Mouse (Mus musculus): ENCODE measurements around the gene Slc5a11.
A peak's percentile ranks its signal among the peaks of the same experiment; 100 is the strongest.

The Slc5a11 gene

GRCm38 (mm10) chr7:123285896-123286295 is 71.3 kb downstream of the Slc5a11 start:
- no peak for DNase-seq

GRCm38 (mm10) chr7:123287903-123288302 is 73.3 kb downstream of the Slc5a11 start:
- no peak for DNase-seq

DNA sequence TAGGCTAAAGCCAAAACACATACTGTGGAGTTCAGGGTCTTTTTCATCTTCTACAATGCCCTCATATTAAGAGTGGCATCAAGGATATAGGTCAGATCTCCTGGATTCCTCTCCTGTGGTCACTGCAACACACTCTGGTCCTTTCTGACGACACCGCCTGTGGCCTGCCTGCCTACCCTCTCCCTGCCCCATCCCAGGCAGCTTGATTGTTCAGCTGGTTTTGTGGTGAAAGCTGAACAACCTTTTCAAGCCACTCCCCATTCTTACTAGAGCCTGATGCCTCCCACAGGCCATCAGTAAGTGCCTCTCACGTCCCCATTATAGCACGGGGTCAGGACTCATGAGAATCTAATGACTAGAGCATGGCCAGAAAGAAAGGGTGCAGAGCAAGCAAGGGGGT is 74.6 kb downstream of the Slc5a11 start:
- no peak for DNase-seq

GRCm38 (mm10) chr7:123291942-123292341 is 77.4 kb downstream of the Slc5a11 start:
- no peak for DNase-seq

DNA sequence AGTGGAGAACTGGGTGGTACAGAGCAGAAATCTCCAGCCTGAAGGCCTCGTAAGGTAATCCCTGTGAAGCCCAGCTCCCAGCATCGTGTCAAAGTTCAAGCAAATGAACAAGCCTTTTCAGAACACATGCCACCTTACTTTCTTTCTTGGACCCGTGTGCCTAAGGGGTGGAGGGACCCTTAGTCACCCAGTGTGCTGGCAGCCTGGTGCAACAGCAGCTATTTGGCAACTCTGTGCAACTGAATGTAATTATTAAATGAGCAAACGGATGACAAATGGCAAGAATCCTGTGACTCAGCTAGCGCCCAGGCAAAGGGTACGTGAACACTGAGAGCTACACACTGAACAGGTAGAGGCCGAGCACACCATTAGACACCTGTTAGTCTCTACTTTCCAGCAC is 79.3 kb downstream of the Slc5a11 start:
- no peak for DNase-seq

- DNase-seq: no peak
Measured at GRCm38 (mm10) chr7:123295423-123295822, 80.8 kb downstream of the Slc5a11 start.

GRCm38 (mm10) chr7:123296097-123296496 is 81.5 kb downstream of the Slc5a11 start:
- no peak for DNase-seq

- peak in 1 of 2 experiments; percentile 45 for DNase-seq
Measured at GRCm38 (mm10) chr7:123298225-123298624, 83.6 kb downstream of the Slc5a11 start.

- DNase-seq: no peak
Measured at GRCm38 (mm10) chr7:123300258-123300657, 85.7 kb downstream of the Slc5a11 start.

DNA sequence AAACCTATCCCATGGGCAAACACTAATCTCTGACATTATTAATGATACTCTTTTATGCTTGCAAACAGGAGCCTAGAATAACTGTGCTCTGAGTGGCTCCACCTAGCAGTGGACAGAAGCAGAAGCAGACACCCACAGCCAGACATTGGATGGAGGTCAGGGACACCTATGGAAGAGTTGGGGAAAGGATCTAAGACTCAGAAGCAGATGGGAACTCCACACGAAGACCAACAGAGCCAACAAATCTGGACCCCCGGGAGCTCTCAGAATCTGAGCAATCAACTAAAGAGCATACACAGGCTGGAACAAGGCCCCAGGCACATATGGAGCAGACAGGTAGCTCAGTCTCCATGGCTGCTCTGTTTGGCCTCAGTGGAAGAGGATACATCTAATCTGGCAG is 90.8 kb downstream of the Slc5a11 start:
- no peak for DNase-seq

DNA sequence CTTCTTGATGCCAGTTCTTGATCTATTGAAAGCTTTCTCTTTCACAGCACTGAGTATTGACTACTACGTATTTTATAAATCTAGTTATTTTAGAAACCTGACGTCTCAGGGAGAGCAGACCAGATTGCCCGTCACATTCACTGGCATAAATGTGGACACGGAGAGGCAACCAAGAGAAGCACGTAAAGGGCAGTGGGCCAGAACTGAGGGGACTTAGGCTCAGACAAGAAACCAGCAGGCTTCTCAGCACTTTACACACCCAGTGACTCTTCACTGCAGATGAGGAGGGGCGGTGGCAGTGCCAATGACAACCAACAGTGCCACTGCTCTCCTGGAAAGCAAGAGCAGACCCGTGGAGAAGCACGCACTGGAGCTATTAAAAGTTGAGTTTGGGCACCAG is 92.7 kb downstream of the Slc5a11 start:
- DNase-seq: no peak

GRCm38 (mm10) chr7:123307887-123308558 is 93.4 kb downstream of the Slc5a11 start:
- no peak for DNase-seq

GRCm38 (mm10) chr7:123311836-123312235 is 97.3 kb downstream of the Slc5a11 start:
- DNase-seq: no peak

GRCm38 (mm10) chr7:123312738-123313137 is 98.2 kb downstream of the Slc5a11 start:
- DNase-seq: no peak

GRCm38 (mm10) chr7:123322452-123323121 is 108.0 kb downstream of the Slc5a11 start:
- no peak for DNase-seq

Measured in kidney, postnatal 25 days (tissue).